Mouse (Mus musculus): ENCODE results near the gene Stk32b. TPM values are rescaled to one million over a fixed set of nuclear protein-coding genes. Genes with fewer than 3 reads are reported as not detected.

Stk32b gene
- polyA plus RNA-seq, 1 experiment from 2014 or later = 36.5 TPM

DNA sequence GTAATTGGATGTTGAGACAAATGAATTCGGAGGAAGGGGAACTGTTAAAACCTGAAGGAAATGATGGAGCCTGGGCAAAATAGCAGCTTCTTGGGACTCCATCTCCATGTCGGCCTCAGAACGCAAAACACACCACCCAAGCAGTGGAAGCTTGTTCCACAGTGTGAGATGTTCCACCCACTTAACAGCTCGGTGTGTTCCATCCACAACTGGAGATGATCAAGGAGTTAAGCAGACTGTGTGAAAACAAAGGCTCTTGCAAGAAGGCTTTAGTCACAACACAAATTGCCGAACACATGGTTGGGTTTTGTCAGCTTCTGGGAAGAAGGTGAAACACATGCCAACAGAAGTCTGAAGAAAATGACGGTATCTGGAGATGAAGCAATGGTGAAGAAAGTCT lies 59.2 kb downstream of the Stk32b start:
- Histone ChIP-seq H3K27ac (replicated peaks) (no peak overlapping the region), H3K4me3 (replicated peaks) (no peak overlapping the region), H3K36me3 (no peaks in the 10 kb centered on the region), H3K27me3 (replicated peaks) (no peaks in the 10 kb centered on the region), H3K9ac (replicated peaks) (no peak overlapping the region), H3K4me2 (no peak overlapping the region), H3K9me3 (replicated peaks) (no peaks in the 10 kb centered on the region), H3K4me1 (no peaks in the 10 kb centered on the region)
- ATAC-seq (ENCODE audit: low FRiP score) = no peak
- 90% methylated on average over 6 of the region's 6 CpGs for WGBS

DNA sequence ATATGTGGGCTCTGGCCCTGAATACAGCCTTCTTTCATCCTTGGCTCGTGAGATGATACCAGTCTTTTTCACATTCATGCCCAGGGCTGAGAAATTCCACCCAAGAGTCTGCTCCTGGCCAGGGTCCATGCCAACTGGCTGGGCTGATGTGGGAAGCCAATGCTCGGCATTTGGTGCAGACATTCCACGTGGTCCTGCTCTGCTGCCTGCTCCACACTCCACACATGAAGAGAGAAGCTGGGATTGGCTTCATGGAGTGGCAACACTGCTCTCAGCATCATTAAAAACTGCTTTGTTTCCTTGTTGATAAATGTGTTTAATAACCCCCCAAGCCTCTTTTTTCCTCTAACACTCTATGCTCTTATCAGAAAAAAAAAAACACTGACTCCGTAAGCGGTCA lies 61.8 kb downstream of the Stk32b start:
- WGBS = 62% methylated on average over 5 of the region's 5 CpGs
- no peaks in the 10 kb centered on the region for H3K9me3 ChIP-seq (replicated peaks)
- no peak overlapping the region for H3K4me2 ChIP-seq
- ATAC-seq (ENCODE audit: low FRiP score) = peak; percentile 57; the same call in 1 of the 2 replicates
- no peak overlapping the region for H3K4me3 ChIP-seq (replicated peaks)
- H3K9ac ChIP-seq (replicated peaks) = no peak overlapping the region
- H3K36me3 ChIP-seq = no peaks in the 10 kb centered on the region
- peak overlapping the region; percentile 60; the same call in 1 of the 2 replicates for H3K27ac ChIP-seq (replicated peaks)
- no peaks in the 10 kb centered on the region for H3K27me3 ChIP-seq (replicated peaks)
- peaks cover 9% of the 10 kb centered on the region; the same call in 1 of the 2 replicates for H3K4me1 ChIP-seq

- H3K9ac ChIP-seq (replicated peaks) = no peak overlapping the region
- H3K4me3 ChIP-seq (replicated peaks) = no peak overlapping the region
- no peaks in the 10 kb centered on the region for H3K36me3 ChIP-seq
- H3K4me1 ChIP-seq = peaks cover 9% of the 10 kb centered on the region; the same call in 1 of the 2 replicates
- no peak for ATAC-seq (ENCODE audit: low FRiP score)
- H3K27me3 ChIP-seq (replicated peaks) = no peaks in the 10 kb centered on the region
- no peak overlapping the region for H3K4me2 ChIP-seq
- no peaks in the 10 kb centered on the region for H3K9me3 ChIP-seq (replicated peaks)
- H3K27ac ChIP-seq (replicated peaks) = no peak overlapping the region
- WGBS = 42% methylated on average over 10 of the region's 10 CpGs
Observed at GRCm38 (mm10) chr5:37650681-37651211, 66.2 kb downstream of the Stk32b start.

GRCm38 (mm10) chr5:37650089-37650601 lies 66.8 kb downstream of the Stk32b start:
- H3K9ac ChIP-seq (replicated peaks) = no peak overlapping the region
- no peak overlapping the region for H3K27ac ChIP-seq (replicated peaks)
- no peaks in the 10 kb centered on the region for H3K36me3 ChIP-seq
- no peak overlapping the region for H3K4me2 ChIP-seq
- H3K4me1 ChIP-seq = peaks cover 9% of the 10 kb centered on the region; the same call in 1 of the 2 replicates
- WGBS = 84% methylated on average over 1 of the region's 1 CpGs
- H3K9me3 ChIP-seq (replicated peaks) = no peaks in the 10 kb centered on the region
- H3K4me3 ChIP-seq (replicated peaks) = no peak overlapping the region
- H3K27me3 ChIP-seq (replicated peaks) = no peaks in the 10 kb centered on the region
- no peak for ATAC-seq (ENCODE audit: low FRiP score)

GRCm38 (mm10) chr5:37644082-37644481 lies 72.9 kb downstream of the Stk32b start:
- Histone ChIP-seq H3K4me1 (no peaks in the 10 kb centered on the region), H3K4me3 (replicated peaks) (no peak overlapping the region), H3K9me3 (replicated peaks) (no peaks in the 10 kb centered on the region), H3K36me3 (no peaks in the 10 kb centered on the region), H3K27ac (replicated peaks) (no peak overlapping the region), H3K27me3 (replicated peaks) (no peaks in the 10 kb centered on the region), H3K9ac (replicated peaks) (no peak overlapping the region), H3K4me2 (no peak overlapping the region)
- ATAC-seq (ENCODE audit: low FRiP score) = no peak
- WGBS = 69% methylated on average over 7 of the region's 7 CpGs

- no peaks in the 10 kb centered on the region for H3K36me3 ChIP-seq
- H3K4me1 ChIP-seq = no peaks in the 10 kb centered on the region
- no peaks in the 10 kb centered on the region for H3K27me3 ChIP-seq (replicated peaks)
- H3K9me3 ChIP-seq (replicated peaks) = no peaks in the 10 kb centered on the region
- no peak overlapping the region for H3K4me2 ChIP-seq
- no peak for ATAC-seq (ENCODE audit: low FRiP score)
- no peak overlapping the region for H3K27ac ChIP-seq (replicated peaks)
- H3K4me3 ChIP-seq (replicated peaks) = no peak overlapping the region
- WGBS = 65% methylated on average over 7 of the region's 7 CpGs
- H3K9ac ChIP-seq (replicated peaks) = no peak overlapping the region
Observed at GRCm38 (mm10) chr5:37642486-37642885, 74.5 kb downstream of the Stk32b start.

DNA sequence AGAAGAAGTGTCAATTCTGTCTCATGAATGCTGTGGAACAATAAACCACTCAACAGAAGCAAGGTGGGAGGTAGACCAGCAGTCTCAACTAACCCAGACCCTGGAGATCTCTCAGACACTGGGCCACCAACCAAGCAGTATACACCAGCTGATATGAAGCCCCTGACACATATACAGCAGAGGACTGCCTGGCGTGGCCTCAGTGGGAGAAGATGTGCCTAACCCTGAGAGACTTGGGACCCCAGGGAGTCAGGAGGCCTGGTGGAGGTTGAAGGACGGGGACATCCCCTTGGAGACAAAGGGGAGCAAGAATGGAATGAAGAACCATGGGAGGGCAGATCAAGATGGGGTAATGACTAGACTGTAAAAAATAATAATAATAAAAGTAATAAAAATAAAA lies 82.2 kb downstream of the Stk32b start:
- Histone ChIP-seq H3K27ac (replicated peaks) (no peak overlapping the region), H3K9ac (replicated peaks) (no peak overlapping the region), H3K4me1 (no peaks in the 10 kb centered on the region), H3K36me3 (no peaks in the 10 kb centered on the region), H3K27me3 (replicated peaks) (no peaks in the 10 kb centered on the region), H3K9me3 (replicated peaks) (no peaks in the 10 kb centered on the region), H3K4me2 (no peak overlapping the region), H3K4me3 (replicated peaks) (no peak overlapping the region)
- 87% methylated on average over 2 of the region's 2 CpGs for WGBS
- ATAC-seq (ENCODE audit: low FRiP score) = no peak

GRCm38 (mm10) chr5:37627437-37628163 lies 89.4 kb downstream of the Stk32b start:
- Histone ChIP-seq H3K9me3 (replicated peaks) (no peaks in the 10 kb centered on the region), H3K27ac (replicated peaks) (no peak overlapping the region), H3K4me1 (no peaks in the 10 kb centered on the region), H3K36me3 (no peaks in the 10 kb centered on the region), H3K4me2 (no peak overlapping the region), H3K4me3 (replicated peaks) (no peak overlapping the region), H3K27me3 (replicated peaks) (no peaks in the 10 kb centered on the region), H3K9ac (replicated peaks) (no peak overlapping the region)
- peak; percentile 72 for ATAC-seq (ENCODE audit: low FRiP score)
- 79% methylated on average over 8 of the region's 8 CpGs for WGBS

GRCm38 (mm10) chr5:37611874-37612273 lies 105.1 kb downstream of the Stk32b start:
- Histone ChIP-seq H3K4me3 (replicated peaks) (no peak overlapping the region), H3K36me3 (no peaks in the 10 kb centered on the region), H3K27me3 (replicated peaks) (no peaks in the 10 kb centered on the region), H3K4me2 (no peak overlapping the region), H3K27ac (replicated peaks) (no peak overlapping the region), H3K4me1 (no peaks in the 10 kb centered on the region), H3K9ac (replicated peaks) (no peak overlapping the region), H3K9me3 (replicated peaks) (no peaks in the 10 kb centered on the region)
- WGBS = 80% methylated on average over 1 of the region's 1 CpGs
- ATAC-seq (ENCODE audit: low FRiP score) = no peak

DNA sequence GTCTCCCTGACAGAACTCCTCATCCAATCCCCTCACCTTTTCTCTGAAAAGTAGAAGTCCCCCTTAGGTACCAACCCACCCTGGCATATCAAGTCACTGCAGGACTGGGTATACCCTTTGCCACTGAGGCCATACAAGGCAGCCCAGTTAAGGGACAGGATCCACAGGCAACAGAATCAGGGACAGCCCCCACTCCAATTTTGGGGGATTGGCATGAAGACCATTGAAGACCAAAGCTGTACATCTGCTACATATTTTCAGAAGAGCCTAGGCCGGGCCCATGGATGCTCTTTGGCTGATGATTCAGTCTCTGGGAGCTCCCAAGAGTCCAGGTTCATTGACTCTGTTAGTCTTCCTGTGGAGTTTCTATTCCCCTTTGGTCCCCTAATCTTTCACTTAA lies 117.4 kb downstream of the Stk32b start:
- H3K9ac ChIP-seq (replicated peaks) = no peak overlapping the region
- H3K4me2 ChIP-seq = no peak overlapping the region
- no peaks in the 10 kb centered on the region for H3K27me3 ChIP-seq (replicated peaks)
- H3K27ac ChIP-seq (replicated peaks) = no peak overlapping the region
- H3K36me3 ChIP-seq = no peaks in the 10 kb centered on the region
- WGBS = 100% methylated on average over 1 of the region's 1 CpGs
- H3K4me1 ChIP-seq = no peaks in the 10 kb centered on the region
- ATAC-seq (ENCODE audit: low FRiP score) = no peak
- H3K4me3 ChIP-seq (replicated peaks) = no peak overlapping the region
- H3K9me3 ChIP-seq (replicated peaks) = no peaks in the 10 kb centered on the region

DNA sequence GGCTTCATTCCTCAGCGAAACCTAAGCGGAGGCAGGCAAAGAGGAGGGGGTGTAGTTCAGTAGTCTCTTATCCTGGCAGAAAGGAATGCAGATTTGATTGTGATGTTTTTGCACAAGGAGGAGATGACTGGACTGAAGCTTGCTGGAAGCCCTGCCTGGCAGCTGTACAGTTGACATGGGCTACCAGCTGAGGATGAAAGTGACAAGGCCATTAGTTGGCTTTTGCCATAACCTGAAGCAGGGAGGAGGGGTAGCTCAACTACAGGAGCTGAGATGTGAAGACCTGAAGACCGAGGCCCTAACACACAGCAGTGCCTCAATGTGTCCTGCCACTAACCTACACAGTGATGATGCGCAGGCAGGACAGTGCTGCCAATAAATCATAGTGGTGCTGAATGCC lies 118.7 kb downstream of the Stk32b start:
- H3K27me3 ChIP-seq (replicated peaks) = no peaks in the 10 kb centered on the region
- H3K9me3 ChIP-seq (replicated peaks) = no peaks in the 10 kb centered on the region
- H3K4me1 ChIP-seq = no peaks in the 10 kb centered on the region
- no peak overlapping the region for H3K9ac ChIP-seq (replicated peaks)
- WGBS = 93% methylated on average over 4 of the region's 4 CpGs
- H3K4me3 ChIP-seq (replicated peaks) = no peak overlapping the region
- no peak overlapping the region for H3K4me2 ChIP-seq
- no peak overlapping the region for H3K27ac ChIP-seq (replicated peaks)
- no peak for ATAC-seq (ENCODE audit: low FRiP score)
- no peaks in the 10 kb centered on the region for H3K36me3 ChIP-seq

- H3K36me3 ChIP-seq = no peaks in the 10 kb centered on the region
- no peaks in the 10 kb centered on the region for H3K27me3 ChIP-seq (replicated peaks)
- H3K9ac ChIP-seq (replicated peaks) = no peak overlapping the region
- no peaks in the 10 kb centered on the region for H3K9me3 ChIP-seq (replicated peaks)
- no peak overlapping the region for H3K4me2 ChIP-seq
- 74% methylated on average over 5 of the region's 5 CpGs for WGBS
- no peak overlapping the region for H3K27ac ChIP-seq (replicated peaks)
- H3K4me1 ChIP-seq = no peaks in the 10 kb centered on the region
- ATAC-seq (ENCODE audit: low FRiP score) = no peak
- H3K4me3 ChIP-seq (replicated peaks) = no peak overlapping the region
Observed at GRCm38 (mm10) chr5:37592411-37592810, 124.6 kb downstream of the Stk32b start.
